Mouse (Mus musculus) ES-E14 (cell line): ENCODE results near the gene Nme7. TPM values are rescaled to one million over a fixed set of nuclear protein-coding genes. Genes with fewer than 3 reads are reported as not detected.
A peak's percentile ranks its signal among the peaks of the same experiment; 100 is the strongest.

Source experiments
- DNase-seq: peaks from one replicate; pipeline ENCODE4 v3.0.0-alpha.2; 2013; ENCODE audit warnings: low read depth, low spot score
- H3K27ac ChIP-seq: 2 replicates; pipeline ENCODE4 v1.5.1; 2012; ENCODE audit warnings: low read depth, mild to moderate bottlenecking, low read length, moderate library complexity, mixed read lengths; ENCODE audit not compliant: poor library complexity, insufficient read depth, severe bottlenecking
- H3K36me3 ChIP-seq: 2 replicates; pipeline ENCODE4 v1.6.1; 2012; ENCODE audit warnings: mild to moderate bottlenecking, low read length, moderate library complexity, mixed read lengths; ENCODE audit not compliant: control insufficient read depth, poor library complexity, insufficient read depth, severe bottlenecking
- H3K4me1 ChIP-seq, 2 experiments: fragments of 150-350 bp in 1 of 2; sonication (generic) in 1 of 2; 2 replicates each; pipeline ENCODE4 v1.6.1; 2012; ENCODE audit warnings: low read length in 2 of 2, mild to moderate bottlenecking in 1 of 2, mixed read lengths in 1 of 2; ENCODE audit not compliant: control insufficient read depth in 2 of 2, insufficient read depth in 2 of 2, poor library complexity in 1 of 2
- H3K4me3 ChIP-seq, 2 experiments: fragments of 150-350 bp in 1 of 2; sonication (generic) in 1 of 2; 2 replicates each; pipeline ENCODE4 v1.5.1; 2012; ENCODE audit warnings: low read length in 2 of 2, low read depth in 1 of 2, mild to moderate bottlenecking in 1 of 2, mixed read lengths in 1 of 2; ENCODE audit not compliant: insufficient read depth in 1 of 2, poor library complexity in 1 of 2, severe bottlenecking in 1 of 2
- H3K9ac ChIP-seq: 2 replicates; pipeline ENCODE4 v1.6.1; 2012; ENCODE audit warnings: low read depth, mild to moderate bottlenecking, low read length, mixed read lengths; ENCODE audit not compliant: poor library complexity, insufficient read depth, severe bottlenecking
- H3K9me3 ChIP-seq: fragments of 150-350 bp; sonication (generic); 2 replicates; pipeline ENCODE4 v1.6.1; 2012; ENCODE audit warnings: low read depth, mild to moderate bottlenecking, low read length; ENCODE audit not compliant: control insufficient read depth, insufficient read depth
- CHD2 ChIP-seq: IDR thresholded peaks from 2 replicates; pipeline ENCODE4 v1.6.1; 2014; ENCODE audit warnings: mild to moderate bottlenecking, low read depth, low read length, inconsistent platforms
- HCFC1 ChIP-seq: IDR thresholded peaks from 2 replicates; pipeline ENCODE4 v1.6.1; 2012; ENCODE audit warnings: low read length, inconsistent platforms, borderline replicate concordance; ENCODE audit not compliant: insufficient read depth
- MAFK ChIP-seq: IDR thresholded peaks from 2 replicates; pipeline ENCODE4 v1.6.1; 2014; ENCODE audit warnings: mild to moderate bottlenecking, low read depth, low read length, inconsistent platforms; ENCODE audit not compliant: insufficient read depth
- ZC3H11A ChIP-seq: IDR thresholded peaks from 2 replicates; pipeline ENCODE4 v1.6.1; 2012; ENCODE audit warnings: low read depth, mild to moderate bottlenecking, inconsistent platforms, low read length, borderline replicate concordance
- ZNF384 ChIP-seq: IDR thresholded peaks from 2 replicates; pipeline ENCODE4 v1.6.1; 2012; ENCODE audit warnings: low read depth, low read length, inconsistent platforms
- in situ Hi-C, 2 experiments: fragments of 600-800 bp; cut with MboI; formaldehyde crosslinking; loops; one replicate each; pipeline ENCODE4 v1.15.1; 2025; ENCODE audit warnings: low sequenced_read_pairs in 2 of 2, inconsistent platforms in 1 of 2; ENCODE audit not compliant: unreplicated experiment in 2 of 2
- total RNA-seq: library from RNA; depleted of rRNA; stranded (reverse); fragments of 300-350 nt; gene quantifications from 2 replicates; pipeline ENCODE4 v1.2.3, GENCODE M21; 2012

Gene Nme7
- total RNA-seq, 1 experiment = 32.8 TPM

DNA sequence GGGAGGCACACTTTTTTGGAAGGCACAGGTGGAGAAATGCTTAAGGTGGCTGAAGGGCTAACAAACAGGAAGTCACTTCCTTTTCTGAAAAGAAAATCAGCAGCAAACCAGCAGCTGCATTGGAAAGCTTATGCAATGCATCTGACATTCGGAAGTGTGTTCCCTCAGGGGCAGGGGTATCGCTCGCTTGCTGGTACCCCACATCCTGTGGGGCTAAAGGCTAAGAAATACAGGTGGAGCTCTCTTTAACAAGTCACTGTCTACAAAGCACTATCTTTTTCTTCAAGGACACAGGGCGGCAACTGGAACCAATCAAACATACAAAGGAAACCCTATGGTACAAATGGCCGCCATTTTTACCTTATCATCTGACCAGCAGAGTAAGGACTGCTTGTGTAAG is 149.8 kb downstream of the Nme7 start:
- in situ Hi-C loops = no loop called here
- no peak overlapping the region for H3K27ac ChIP-seq

DNA sequence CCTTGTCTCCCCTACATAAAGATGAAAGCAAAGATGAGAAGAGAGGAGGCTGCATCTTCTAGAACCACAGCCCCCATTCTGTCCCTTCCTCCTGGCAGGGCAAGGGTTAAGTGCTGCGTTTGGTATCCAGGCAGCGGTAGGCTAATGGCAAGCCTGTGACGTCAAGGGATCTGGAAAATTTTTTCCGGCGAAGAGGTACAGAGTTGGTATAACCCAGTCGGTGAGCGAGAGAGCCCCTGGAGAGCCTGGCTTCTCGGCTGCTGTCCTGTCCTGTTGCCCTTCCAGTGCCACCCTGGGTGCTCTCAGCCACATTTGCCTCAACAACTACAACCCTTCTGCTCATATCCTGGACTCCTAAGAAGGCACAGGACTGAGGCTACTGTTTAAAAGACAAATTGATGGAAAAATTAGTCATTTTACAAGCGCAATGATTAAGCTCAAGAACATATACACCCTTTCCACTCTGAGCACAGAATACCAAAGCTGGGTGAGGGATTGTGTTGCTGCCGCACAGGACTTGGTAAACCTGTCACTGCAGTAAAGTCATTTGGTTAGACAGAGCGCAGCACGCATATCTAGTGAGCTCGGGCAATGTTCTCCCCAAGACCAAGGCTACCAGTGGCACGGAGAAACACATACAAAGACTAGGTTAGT is 151.0 kb downstream of the Nme7 start:
- Histone ChIP-seq H3K4me3 (peak overlapping the region; percentile 32 to 42; a peak in 3 of 4 replicates), H3K9ac (no peak overlapping the region), H3K9me3 (no peaks in the 10 kb centered on the region), H3K27ac (no peak overlapping the region), H3K4me1 (peaks cover 20 to 36% of the 10 kb centered on the region in 2 experiments), H3K36me3 (peaks cover 16% of the 10 kb centered on the region)
- in situ Hi-C loops = no loop called here
- DNase-seq = no peak
- no peak for TF ChIP-seq CHD2
- no peak for TF ChIP-seq MAFK
- no peak for TF ChIP-seq ZNF384
- TF ChIP-seq ZC3H11A = no peak
- no peak for TF ChIP-seq HCFC1

More for the DNA sequence above, 149.8 kb downstream of the Nme7 start:
- no peak overlapping the region for H3K9ac ChIP-seq
- H3K9me3 ChIP-seq = no peaks in the 10 kb centered on the region
- peaks cover 20 to 36% of the 10 kb centered on the region in 2 experiments for H3K4me1 ChIP-seq
- H3K4me3 ChIP-seq = peak overlapping the region in 1 of 2 experiments; percentile 5; a peak in 2 of 4 replicates
- peaks cover 25% of the 10 kb centered on the region for H3K36me3 ChIP-seq
- TF ChIP-seq ZC3H11A = no peak
- TF ChIP-seq ZNF384 = no peak
- TF ChIP-seq MAFK = no peak
- DNase-seq = no peak

DNA sequence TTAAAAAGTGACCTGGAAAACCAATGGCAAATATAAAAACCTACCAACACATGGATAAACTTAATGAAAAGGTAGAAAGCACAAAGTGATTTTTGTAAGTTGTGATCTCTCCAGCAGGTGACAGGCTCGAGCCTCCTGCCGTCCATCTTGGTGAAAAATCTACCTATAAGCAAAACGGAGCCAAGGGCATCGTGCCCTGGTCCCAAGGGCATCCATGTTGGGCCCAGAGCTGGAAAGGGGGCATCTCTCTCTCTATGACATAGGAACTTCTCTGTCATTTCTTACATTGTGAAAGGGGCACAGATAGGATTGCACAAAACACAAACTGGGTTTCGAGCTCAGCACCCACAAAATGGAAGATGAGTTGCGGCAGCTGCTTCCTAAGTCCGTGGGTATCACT is 151.7 kb downstream of the Nme7 start:
- no peak overlapping the region for H3K27ac ChIP-seq
- in situ Hi-C loops = no loop called here
- H3K4me1 ChIP-seq = peaks cover 20 to 35% of the 10 kb centered on the region in 2 experiments
- peaks cover 12% of the 10 kb centered on the region for H3K36me3 ChIP-seq
- TF ChIP-seq ZNF384 (no peak), HCFC1 (no peak), MAFK (no peak), CHD2 (no peak), ZC3H11A (no peak)
- H3K9me3 ChIP-seq = no peaks in the 10 kb centered on the region
- no peak overlapping the region for H3K9ac ChIP-seq
- DNase-seq = no peak
- H3K4me3 ChIP-seq = peak overlapping the region; percentile 95 to 98

DNA sequence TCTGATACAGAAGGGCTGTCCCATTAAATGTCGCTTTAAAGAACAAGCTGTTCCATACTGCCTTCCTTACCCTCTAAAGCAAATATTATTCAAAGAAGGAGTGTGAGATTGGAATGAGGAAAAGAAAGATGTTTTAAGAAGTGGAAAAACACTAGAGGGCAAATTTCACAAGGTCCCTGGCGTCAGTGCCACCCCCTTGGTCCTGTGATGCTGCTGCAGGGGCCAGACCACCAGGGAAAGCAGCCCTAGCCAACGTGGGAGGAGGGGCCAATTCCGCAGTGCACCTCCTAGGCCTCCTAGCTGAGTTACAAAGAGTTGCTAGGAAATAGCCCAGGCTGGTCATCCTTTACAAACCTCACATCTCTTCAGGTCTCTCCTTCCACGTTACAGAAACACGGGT is 152.1 kb downstream of the Nme7 start:
- in situ Hi-C loops = no loop called here
- no peak overlapping the region for H3K27ac ChIP-seq

DNA sequence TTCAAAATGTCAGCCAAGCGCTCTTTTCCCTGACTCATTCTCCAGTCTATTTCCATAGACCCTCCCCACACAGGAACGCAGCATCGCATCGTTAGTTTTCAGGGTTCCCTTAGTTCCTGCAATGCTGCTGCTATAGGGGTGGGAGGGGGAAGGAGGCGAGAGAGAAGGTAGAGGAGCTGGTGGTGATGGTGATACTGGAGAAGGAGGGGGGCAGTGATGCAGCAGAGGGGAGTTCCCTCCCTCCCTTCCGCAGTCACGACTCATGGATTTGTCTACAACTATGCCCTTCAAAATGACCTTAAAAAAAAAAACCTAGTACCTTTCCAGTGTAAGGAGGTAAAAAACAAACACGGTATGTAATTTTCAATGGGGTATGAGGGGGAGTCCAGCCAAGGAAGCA is 152.8 kb downstream of the Nme7 start:
- H3K27ac ChIP-seq = no peak overlapping the region
- no peaks in the 10 kb centered on the region for H3K9me3 ChIP-seq
- peaks cover 12% of the 10 kb centered on the region for H3K36me3 ChIP-seq
- in situ Hi-C loops = no loop called here
- peak overlapping the region; percentile 95 to 98 for H3K4me3 ChIP-seq
- TF ChIP-seq CHD2 = no peak
- 0 out of 2 replicates have a peak, but pooled peaks have one; percentile 27 for TF ChIP-seq MAFK
- no peak for TF ChIP-seq ZC3H11A
- no peak for TF ChIP-seq ZNF384
- no peak for TF ChIP-seq HCFC1
- H3K9ac ChIP-seq = 0 out of 2 replicates have a peak overlapping the region, but pooled peaks have one; percentile 31
- peaks cover 20 to 30% of the 10 kb centered on the region in 2 experiments for H3K4me1 ChIP-seq
- no peak for DNase-seq

More for the DNA sequence above, 152.1 kb downstream of the Nme7 start:
- DNase-seq = no peak
- H3K9ac ChIP-seq = no peak overlapping the region
- H3K36me3 ChIP-seq = peaks cover 12% of the 10 kb centered on the region
- H3K9me3 ChIP-seq = no peaks in the 10 kb centered on the region
- TF ChIP-seq HCFC1 = no peak
- no peak for TF ChIP-seq MAFK
- no peak for TF ChIP-seq ZNF384
- peaks cover 22 to 31% of the 10 kb centered on the region in 2 experiments for H3K4me1 ChIP-seq
- H3K4me3 ChIP-seq = peak overlapping the region; percentile 95 to 98
